Mouse (Mus musculus) liver, embryonic 13.5 days (tissue): ENCODE results near the gene Csf2. TPM values are rescaled to one million over a fixed set of nuclear protein-coding genes. Genes with fewer than 3 reads are reported as not detected.
A peak's percentile ranks its signal among the peaks of the same experiment; 100 is the strongest.

Experiments used
- ATAC-seq: fragments of 200-750 bp; cut with Nextera tagmentation; 2 replicates; pipeline ENCODE4 v1.8.0; 2017; ENCODE audit warnings: low read depth, mild to moderate bottlenecking, moderate number of reproducible peaks, moderate library complexity
- DNase-seq: peaks from one replicate; pipeline ENCODE4 v3.0.0; 2022
- H3K27ac ChIP-seq: fragments of 300-500 bp; sonication (generic); 2 replicates; pipeline ENCODE4 v1.5.1; 2015; ENCODE audit warnings: moderate library complexity, mild to moderate bottlenecking, inconsistent platforms
- H3K27me3 ChIP-seq: fragments of 300-500 bp; sonication (generic); 2 replicates; pipeline ENCODE4 v1.6.1; 2015; ENCODE audit warnings: mild to moderate bottlenecking, inconsistent platforms
- H3K36me3 ChIP-seq: fragments of 300-500 bp; sonication (generic); 2 replicates; pipeline ENCODE4 v1.6.1; 2015; ENCODE audit warnings: mild to moderate bottlenecking, inconsistent platforms
- H3K4me1 ChIP-seq: fragments of 300-500 bp; sonication (generic); replicated peaks from 2 replicates; pipeline ENCODE4 v1.6.1; 2015; ENCODE audit warnings: inconsistent platforms
- H3K4me2 ChIP-seq: fragments of 300-500 bp; sonication (generic); 2 replicates; pipeline ENCODE4 v1.6.1; 2015; ENCODE audit warnings: inconsistent platforms, mild to moderate bottlenecking, moderate library complexity
- H3K4me3 ChIP-seq: fragments of 300-500 bp; sonication (generic); replicated peaks from 2 replicates; pipeline ENCODE4 v1.5.1; 2015; ENCODE audit warnings: mild to moderate bottlenecking, inconsistent platforms
- H3K9ac ChIP-seq: fragments of 300-500 bp; sonication (generic); 2 replicates; pipeline ENCODE4 v1.6.1; 2015; ENCODE audit warnings: mild to moderate bottlenecking, inconsistent platforms
- H3K9me3 ChIP-seq: fragments of 300-500 bp; sonication (generic); replicated peaks from 2 replicates; pipeline ENCODE4 v1.6.1; 2016; ENCODE audit warnings: inconsistent platforms
- WGBS: fragments of 180-500 bp; shearing (Covaris S2); methylation state at CpG from one replicate; pipeline ENCODE4 v1.1.7; 2015; ENCODE audit not compliant: insufficient replicate concordance; 5-methylcytosine and 5-hydroxymethylcytosine counted together
- polyA plus RNA-seq: library from polyadenylated mRNA; unstranded; fragments of >200 nt; fragmentation: Nextera tagmentation; extraction: Ambion mirVana; gene quantifications from 2 replicates; pipeline ENCODE4 v1.2.1, GENCODE M21; 2015

Csf2 gene
- polyA plus RNA-seq, 1 experiment from 2014 or later: not detected

GRCm38 (mm10) chr11:54204781-54205180, 44.7 kb downstream of the Csf2 start:
- 68% methylated on average over 2 of the region's 2 CpGs for WGBS
- no peak for ATAC-seq
- H3K27me3 ChIP-seq: no peaks in the 10 kb centered on the region

GRCm38 (mm10) chr11:54203162-54203561, 46.3 kb downstream of the Csf2 start:
- Histone ChIP-seq H3K9ac (no peak overlapping the region), H3K4me1 (peaks cover 22% of the 10 kb centered on the region), H3K4me3 (no peak overlapping the region), H3K36me3 (no peaks in the 10 kb centered on the region), H3K27me3 (no peaks in the 10 kb centered on the region), H3K4me2 (no peak overlapping the region), H3K9me3 (no peaks in the 10 kb centered on the region), H3K27ac (no peak overlapping the region)
- 62% methylated on average over 2 of the region's 2 CpGs for WGBS
- no peak for DNase-seq
- no peak for ATAC-seq

More at GRCm38 (mm10) chr11:54204781-54205180, 44.7 kb downstream of the Csf2 start:
- Histone ChIP-seq H3K9ac (no peak overlapping the region), H3K4me2 (no peak overlapping the region), H3K4me1 (peaks cover 22% of the 10 kb centered on the region), H3K27ac (no peak overlapping the region), H3K36me3 (no peaks in the 10 kb centered on the region), H3K4me3 (no peak overlapping the region), H3K9me3 (no peaks in the 10 kb centered on the region)
- DNase-seq: no peak

GRCm38 (mm10) chr11:54201881-54202685, 47.4 kb downstream of the Csf2 start:
- Histone ChIP-seq H3K4me1 (peaks cover 22% of the 10 kb centered on the region), H3K27me3 (no peaks in the 10 kb centered on the region), H3K9ac (no peak overlapping the region), H3K9me3 (no peaks in the 10 kb centered on the region), H3K27ac (no peak overlapping the region), H3K4me3 (no peak overlapping the region), H3K4me2 (no peak overlapping the region), H3K36me3 (no peaks in the 10 kb centered on the region)
- DNase-seq (no peak), ATAC-seq (no peak)
- 36% methylated on average over 3 of the region's 3 CpGs for WGBS

- Histone ChIP-seq H3K4me1 (peaks cover 22% of the 10 kb centered on the region), H3K9ac (no peak overlapping the region), H3K9me3 (no peaks in the 10 kb centered on the region), H3K36me3 (no peaks in the 10 kb centered on the region), H3K27ac (no peak overlapping the region), H3K4me2 (no peak overlapping the region), H3K27me3 (no peaks in the 10 kb centered on the region), H3K4me3 (no peak overlapping the region)
- WGBS: 9% methylated on average over 5 of the region's 5 CpGs
- ATAC-seq (peak; percentile 77), DNase-seq (peak; percentile 17)
These were observed 48.1 kb downstream of the Csf2 start for GRCm38 (mm10) chr11:54201287-54201773.

Other genes with a start within 250 kb of the Csf2 start
- 33.7 and 33.9 TPM in 2 replicates for gene Slc22a4, start 221.6 kb downstream of the Csf2 start, polyA plus RNA-seq
- 3.1 TPM in 2 replicates for gene Pdlim4, start 180.7 kb downstream of the Csf2 start, polyA plus RNA-seq
- 4.1 and 4.4 TPM in 2 replicates for gene P4ha2, start 149.6 kb downstream of the Csf2 start, polyA plus RNA-seq
- not detected in 2 replicates for gene Il3, start 17.6 kb upstream of the Csf2 start, polyA plus RNA-seq
- 1.2 and 1.9 TPM in 2 replicates for gene Acsl6, start 54.1 kb upstream of the Csf2 start, polyA plus RNA-seq
- gene Meikin, start 121.0 kb upstream of the Csf2 start, polyA plus RNA-seq: not detected in 2 replicates
- 3.2 and 4.6 TPM in 2 replicates for gene Fnip1, start 188.5 kb upstream of the Csf2 start, polyA plus RNA-seq